Mouse (Mus musculus) left cerebral cortex, postnatal 10 days (tissue): Measurements from ENCODE around the gene Cyp1a2. TPM values are rescaled to one million over a fixed set of nuclear protein-coding genes. Genes with fewer than 3 reads are reported as not detected.

Source experiments
- DNase-seq, 2 experiments: peaks; one replicate each; pipeline ENCODE4 v3.0.0; 2021 to 2022; ENCODE audit warnings: low spot score in 2 of 2, mixed read lengths in 1 of 2; ENCODE audit errors: extremely low spot score in 1 of 2
- intact Hi-C: fragments of 180-260 bp; cut with DNase I; formaldehyde crosslinking; loops from one replicate; pipeline ENCODE4 v1.15.1; 2025
- total RNA-seq, 2 experiments: library from RNA; stranded (reverse); gene quantifications; 2 replicates each; pipeline ENCODE4 v1.2.3; 2021

Gene Cyp1a2
- total RNA-seq, 2 experiments from 2014 or later = not detected

DNA sequence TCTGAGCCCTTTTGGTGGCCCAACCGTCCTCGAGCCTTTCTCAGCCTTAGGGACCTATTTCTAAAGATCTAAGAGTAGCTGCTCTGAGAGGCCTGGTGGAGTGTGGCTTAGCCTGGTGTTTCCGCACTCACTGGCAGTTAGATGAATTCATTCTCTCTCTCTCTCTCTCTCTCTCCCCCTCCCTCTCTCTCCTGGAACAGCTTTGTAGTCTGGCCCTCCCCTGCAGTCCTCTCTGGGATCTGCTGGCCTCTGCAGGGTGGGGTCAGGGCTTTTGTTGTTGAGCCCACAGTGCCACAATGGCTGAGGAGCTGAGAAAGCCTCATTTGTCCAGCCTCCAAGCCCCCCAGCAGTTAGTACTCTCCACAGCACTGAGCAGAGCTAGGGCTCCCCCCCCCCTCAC is 30.6 kb downstream of the Cyp1a2 start:
- peak in 1 of 2 experiments; percentile 20 for DNase-seq
- intact Hi-C loops = loop anchor here (5.0 to 10.0 kb wide), 2 partner anchors 111 to 342 kb away; no protein-coding TSS in a partner anchor

DNA sequence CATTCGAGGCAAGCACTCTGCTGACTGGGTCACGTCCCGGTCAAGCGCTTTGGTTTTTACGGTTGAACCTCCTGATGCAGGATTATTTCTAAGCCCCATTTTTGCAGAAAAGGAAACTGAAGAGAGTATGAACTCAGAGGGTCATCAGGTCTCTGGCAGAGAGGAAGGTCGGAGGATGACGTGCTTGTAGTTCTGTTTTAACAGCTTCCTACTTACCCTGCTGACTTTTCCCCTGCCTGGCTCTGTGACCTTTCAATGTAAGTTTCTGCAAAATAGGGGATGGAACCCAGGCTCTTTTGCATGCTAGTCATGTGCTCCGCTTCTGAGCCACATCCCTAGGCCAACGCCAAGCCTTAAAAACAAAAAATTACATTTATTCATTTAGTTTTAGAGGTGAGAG is 31.2 kb downstream of the Cyp1a2 start:
- intact Hi-C loops = loop anchor here (5.0 to 10.0 kb wide), 2 partner anchors 110 to 342 kb away; no protein-coding TSS in a partner anchor
- no peak for DNase-seq

DNA sequence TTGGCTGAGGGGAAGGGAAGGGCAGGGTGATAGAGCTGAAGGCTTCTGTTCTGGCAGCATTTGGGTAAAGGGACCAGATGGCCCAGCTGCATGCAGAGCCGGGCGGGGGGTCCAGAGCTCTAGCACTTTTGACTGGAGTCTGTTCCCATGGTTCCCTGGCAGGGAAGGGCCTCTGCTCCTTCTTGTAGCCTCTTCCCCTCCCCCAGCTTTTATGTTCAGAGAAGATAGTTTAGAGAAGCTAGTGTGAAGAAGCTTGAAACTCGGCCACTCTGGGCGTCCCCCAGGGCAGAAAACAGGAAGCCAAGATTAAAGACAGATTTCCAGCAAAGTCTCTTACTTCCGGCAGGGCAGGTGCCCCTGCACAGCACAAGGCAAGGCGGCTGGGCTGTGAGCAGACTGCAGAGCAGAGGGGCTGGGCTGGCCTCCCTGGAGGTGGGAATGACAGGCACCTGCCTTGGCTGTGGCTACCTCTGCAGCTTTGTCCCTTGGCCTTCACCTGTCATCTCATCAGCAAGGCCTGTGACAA is 32.7 kb downstream of the Cyp1a2 start:
- intact Hi-C loops = loop anchor here (5.0 to 10.0 kb wide), 2 partner anchors 109 to 344 kb away; no protein-coding TSS in a partner anchor
- DNase-seq = peak in 1 of 2 experiments; percentile 78

DNA sequence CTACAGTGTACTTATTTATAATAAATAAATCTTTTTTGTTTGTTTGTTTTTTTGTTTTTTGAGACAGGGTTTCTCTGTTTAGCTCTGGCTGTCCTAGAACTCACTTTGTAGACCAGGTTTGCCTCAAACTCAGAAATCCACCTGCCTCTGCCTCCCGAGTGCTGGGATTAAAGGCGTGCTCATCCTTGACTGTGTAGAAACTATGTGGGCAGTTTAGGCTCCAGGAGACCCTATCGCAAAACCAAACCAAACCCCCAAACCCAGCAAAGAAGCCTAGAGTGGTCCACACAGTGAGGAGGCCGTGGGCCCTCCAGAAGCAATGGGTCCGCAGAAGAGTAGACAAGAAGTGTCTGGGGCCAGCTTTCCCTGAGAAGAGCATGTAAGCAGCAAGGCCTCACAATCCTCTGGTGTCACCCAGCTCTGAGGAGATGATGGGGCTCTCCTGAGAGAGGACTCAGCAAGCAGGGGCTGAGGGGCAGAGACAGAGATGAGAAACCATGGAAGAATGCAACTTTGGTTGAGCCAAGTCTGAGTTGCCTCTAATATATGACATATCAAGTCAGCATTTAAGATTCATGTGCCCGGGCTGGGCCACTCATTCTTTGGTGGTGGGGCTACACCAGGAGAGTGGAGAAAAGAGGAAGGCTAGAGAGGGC is 33.2 kb downstream of the Cyp1a2 start:
- no peak for DNase-seq
- intact Hi-C loops = loop anchor here (5.0 to 10.0 kb wide), 2 partner anchors 108 to 345 kb away; no protein-coding TSS in a partner anchor

DNA sequence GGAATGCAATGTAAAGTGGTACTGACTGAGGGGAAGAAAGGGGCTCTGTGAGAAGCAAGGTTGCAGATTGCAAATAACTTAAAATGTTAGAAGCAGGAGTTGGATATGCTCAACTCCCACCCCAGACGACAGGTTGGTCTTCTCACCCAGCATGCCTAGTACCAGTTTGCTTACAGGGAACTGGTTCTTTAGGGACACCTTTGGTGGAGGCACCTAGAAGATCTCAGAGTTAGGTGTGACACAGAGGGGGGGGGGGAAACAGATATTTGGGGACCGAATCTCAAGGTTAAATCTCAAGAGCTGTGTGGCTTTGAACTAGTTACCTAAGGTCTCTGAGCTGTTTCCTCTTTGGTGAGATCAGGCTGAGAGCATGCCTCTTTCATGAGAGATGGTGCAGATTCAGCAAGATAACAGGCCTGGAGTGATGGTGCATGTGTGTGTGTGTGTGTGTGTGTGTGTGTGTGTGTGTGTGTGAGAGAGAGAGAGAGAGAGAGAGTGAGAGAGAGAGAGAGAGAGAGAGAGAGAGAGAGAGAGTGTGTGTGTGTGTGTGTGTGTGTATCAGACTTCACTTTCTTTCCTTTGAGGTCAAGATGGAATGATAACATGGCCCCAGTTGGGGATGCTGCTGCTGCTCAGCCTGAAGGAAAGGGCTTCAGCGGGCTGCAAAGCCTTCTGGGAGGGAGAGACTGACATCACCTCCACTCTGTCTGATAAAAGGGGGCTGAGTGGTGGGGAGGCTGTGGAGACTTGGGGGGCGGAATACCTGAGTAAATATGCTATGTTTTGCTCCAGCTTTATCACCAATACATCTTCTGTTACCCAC is 36.0 kb downstream of the Cyp1a2 start:
- DNase-seq = no peak
- intact Hi-C loops = no loop called here

DNA sequence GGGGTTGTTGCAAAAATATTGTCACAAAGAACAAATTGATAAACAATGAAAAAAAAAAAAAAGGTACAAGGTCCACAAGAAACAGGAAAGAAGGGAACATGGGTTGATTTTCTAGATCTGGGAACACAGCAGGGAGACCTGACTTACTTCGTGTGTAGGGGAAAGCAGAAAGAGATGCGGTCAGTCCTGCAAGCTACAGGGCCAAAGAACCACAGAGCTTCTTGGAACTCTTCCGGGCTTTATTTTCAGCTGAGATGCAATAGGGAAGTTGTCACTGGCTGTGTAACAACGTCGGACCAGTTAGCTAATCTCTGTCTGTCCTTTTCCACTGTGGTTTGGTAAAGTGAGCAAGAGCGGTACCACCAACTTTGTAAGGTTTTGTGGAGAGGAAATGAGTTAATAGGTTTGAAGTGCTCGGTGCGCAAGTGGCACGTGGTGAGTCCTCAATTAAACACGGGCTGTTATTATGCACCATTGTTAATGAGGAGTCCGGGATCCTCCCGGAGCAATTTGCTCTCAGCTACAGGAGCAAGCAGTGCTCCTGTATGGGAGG is 36.9 kb downstream of the Cyp1a2 start:
- intact Hi-C loops = no loop called here

DNA sequence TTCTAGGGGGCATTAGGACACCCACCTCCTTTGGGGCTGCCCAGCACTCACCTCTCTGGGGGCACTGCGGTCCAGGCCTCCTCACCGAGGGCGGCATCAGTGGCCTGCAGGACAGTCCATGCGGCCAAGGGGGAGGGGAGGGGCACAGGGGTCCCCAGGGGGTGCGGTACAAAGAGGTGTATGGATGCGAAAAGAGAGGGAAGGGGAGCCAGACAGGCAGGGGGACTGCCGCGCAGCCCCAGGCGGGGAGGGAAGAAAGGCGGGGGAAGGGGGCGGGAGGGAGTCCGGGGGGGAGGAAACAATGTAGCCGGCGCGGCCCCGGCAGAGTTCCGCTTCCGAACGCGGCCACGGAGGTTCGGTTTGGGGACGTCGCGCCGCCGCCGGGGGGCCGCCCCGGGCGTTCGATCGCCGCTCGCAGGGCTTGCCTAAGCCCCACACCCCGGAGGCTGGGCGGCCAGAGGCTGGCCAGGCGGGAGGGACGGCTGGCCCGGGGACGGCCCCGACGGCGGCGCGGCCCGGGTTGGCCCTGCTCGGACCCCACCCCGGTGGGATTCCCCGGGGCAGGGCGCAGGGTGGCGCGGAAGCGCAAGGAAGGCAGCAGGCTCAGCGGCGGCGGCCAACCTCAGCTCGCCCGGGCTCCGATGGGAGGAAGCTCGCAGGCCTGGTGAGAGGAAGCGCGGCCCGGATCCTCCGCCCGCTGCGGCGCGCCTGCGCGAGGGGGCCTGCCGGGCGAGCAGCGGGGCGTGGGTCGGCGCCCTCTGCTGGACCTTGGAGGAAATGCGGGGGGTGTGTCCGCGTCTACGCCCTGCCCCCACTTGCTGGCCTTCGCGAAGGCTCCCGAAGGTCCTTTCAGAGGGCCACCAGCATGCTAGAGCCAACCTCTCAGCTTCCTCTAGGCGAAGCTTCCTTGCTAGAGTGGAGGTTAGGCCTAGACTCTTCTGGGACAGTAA is 38.3 kb downstream of the Cyp1a2 start:
- peak; percentile 89 to 93 for DNase-seq
- intact Hi-C loops = loop anchor here (5.0 kb wide), 1 partner anchor 58 kb away; the partner anchor contains the start of gene Ulk3

More for the DNA sequence above, 36.9 kb downstream of the Cyp1a2 start:
- no peak for DNase-seq

DNA sequence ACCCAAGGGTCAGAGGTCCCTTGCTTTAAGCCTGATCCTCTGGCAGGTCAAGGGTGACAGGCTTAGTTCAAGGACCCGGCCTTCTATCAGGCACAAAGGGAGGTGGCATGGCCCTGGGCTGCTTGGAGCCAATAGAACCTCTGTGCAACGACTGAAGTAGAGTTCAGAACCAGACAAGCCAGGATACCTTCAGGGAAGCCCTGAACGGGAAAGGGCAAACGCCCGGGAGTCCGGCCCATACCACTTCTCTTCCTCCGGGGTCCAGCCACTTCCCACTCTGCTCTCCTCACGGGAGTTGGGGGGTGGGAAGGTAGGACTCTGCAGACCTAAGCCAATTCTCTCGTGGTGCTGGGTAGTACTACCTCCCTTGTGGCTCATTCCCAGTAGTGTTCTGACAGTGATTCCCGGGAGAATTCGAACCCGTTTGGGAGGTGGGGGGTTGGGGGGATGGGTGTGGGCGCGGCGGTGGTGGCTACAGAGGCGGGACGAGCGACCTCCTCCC is 39.0 kb downstream of the Cyp1a2 start:
- no peak for DNase-seq
- intact Hi-C loops = loop anchor here (5.0 kb wide), 1 partner anchor 57 kb away; the partner anchor contains the start of gene Ulk3

DNA sequence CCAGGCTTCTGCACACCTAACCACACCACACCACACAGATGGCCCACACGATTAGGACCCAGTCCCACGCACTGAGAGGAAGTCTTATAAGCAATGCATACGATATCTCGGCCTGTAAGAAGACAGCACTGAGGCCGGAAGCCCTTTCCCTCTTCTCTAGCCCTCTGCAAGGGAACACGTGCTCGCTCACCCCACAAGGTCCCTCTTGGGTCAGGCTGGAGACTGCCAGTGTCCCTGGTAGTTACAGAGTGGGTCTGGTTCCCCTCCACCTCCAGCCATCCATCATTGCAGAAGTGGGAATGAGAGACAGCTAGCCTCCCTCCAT is 39.7 kb downstream of the Cyp1a2 start:
- intact Hi-C loops = loop anchor here (5.0 kb wide), 1 partner anchor 57 kb away; the partner anchor contains the start of gene Ulk3
- peak in 1 of 2 experiments; percentile 29 for DNase-seq

DNA sequence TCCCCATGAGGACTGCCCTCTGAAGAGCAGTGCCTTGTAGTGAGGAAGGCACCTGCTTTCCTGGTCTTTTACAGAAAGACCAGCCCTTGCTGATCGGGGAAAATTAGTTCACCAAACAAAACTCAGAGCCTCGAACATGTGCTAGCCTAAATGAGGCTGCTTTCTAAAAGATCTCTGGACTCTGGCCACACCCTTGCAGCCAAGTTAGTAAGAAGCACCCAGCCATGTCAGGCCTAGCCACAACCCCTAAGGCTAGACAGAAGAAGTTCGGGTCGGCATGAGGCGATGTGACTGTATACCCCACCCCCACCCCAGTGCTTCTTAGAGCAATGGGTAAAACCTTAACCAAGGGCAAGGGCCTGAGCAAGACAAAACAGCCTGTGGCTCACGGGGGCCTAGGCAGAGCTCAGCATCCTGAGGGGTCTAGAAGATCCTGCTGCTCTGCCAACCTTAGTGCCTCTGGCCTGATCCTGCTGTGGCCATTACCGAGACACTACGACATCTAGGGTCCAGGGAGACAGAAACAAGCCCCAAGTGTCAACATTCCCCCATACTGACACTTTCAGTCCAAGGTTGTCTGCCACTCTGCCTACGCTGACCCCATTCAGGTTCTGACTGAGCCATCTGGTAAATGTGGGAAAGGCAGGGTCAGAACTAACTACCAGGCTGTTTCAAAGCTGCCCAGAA is 40.2 kb downstream of the Cyp1a2 start:
- intact Hi-C loops = loop anchor here (5.0 kb wide), 1 partner anchor 56 kb away; the partner anchor contains the start of gene Ulk3
- no peak for DNase-seq

DNA sequence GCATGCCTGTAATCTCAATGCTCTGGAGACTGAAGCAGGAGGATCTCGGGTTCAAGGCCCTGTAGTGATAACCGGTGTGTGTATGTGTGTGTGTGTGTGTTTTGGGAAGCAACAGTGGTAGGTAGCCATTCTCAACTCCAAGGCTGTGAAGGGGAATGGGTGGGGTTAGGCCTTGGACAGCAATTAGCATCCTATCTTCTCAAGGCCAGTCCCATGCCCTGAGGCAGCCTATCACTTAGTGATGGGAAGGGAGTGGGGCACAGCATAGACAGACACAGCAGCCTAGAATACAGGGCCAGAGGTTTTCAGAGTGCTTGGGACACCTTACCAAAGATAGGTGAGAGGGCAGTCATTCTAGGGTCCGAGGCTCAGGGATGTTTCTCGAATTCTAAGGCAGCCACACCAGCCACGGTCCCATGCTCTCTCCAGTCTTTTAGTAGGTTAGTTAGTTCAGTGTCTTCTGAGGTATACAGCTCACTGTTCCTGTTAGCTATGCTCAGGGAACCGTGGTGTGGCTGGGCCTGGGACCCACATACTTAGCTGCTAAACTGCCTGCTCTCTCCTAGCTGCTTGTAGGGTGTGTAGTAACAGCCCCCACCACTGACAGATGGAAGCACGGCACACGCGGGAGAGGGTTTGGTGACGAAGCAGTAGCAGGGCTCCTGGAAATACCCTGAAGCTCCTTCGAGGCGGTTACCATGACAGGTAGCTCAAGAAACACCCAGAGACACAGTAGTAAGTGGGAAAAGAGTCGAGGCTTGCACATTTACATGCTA is 41.5 kb downstream of the Cyp1a2 start:
- intact Hi-C loops = loop anchor here (5.0 kb wide), 1 partner anchor 55 kb away; the partner anchor contains the start of gene Ulk3
- DNase-seq = peak in 1 of 2 experiments; percentile 26

DNA sequence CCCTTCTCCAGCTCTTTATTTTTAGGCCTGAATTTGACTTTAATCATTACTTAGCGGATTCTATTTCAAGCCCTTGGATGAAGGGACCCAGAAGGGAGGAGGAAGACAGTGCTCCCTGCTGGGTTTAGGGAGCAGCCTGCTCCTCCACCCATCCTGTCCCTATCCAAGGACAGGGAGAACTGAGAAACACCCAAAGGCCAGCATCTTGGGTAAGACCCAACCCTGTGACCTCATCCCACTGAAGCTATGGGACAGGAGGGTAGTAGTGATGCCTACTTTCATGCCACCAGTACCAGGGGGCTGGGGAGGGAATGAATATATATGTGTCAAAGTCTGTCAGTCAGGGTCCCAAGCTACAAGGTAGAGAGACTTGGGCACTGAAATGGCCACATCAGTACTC is 42.5 kb downstream of the Cyp1a2 start:
- intact Hi-C loops = loop anchor here (5.0 kb wide), 1 partner anchor 54 kb away; the partner anchor contains the start of gene Ulk3
- DNase-seq = peak in 1 of 2 experiments; percentile 18

DNA sequence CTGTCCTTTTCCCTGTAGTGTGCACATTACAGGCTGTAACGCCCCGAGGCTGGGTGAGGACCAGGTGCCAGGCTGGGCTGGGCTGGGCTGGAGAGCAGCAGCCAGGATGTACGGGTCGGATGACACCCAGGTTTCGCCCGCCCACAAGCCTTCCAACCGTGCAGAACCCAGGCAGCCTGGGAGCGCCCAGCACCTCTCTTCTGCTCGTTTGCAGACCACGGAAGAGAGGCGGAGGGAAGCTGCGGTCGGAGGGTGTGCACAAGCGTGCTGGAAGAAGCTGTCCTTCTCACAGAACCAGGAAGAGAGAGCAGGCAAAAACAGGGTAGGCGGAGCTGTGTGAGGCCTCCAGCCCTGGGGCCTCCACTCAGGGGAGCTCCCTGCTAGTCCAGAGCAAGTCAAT is 43.1 kb downstream of the Cyp1a2 start:
- DNase-seq = peak in 1 of 2 experiments; percentile 74
- intact Hi-C loops = loop anchor here (5.0 kb wide), 1 partner anchor 53 kb away; the partner anchor contains the start of gene Ulk3

DNA sequence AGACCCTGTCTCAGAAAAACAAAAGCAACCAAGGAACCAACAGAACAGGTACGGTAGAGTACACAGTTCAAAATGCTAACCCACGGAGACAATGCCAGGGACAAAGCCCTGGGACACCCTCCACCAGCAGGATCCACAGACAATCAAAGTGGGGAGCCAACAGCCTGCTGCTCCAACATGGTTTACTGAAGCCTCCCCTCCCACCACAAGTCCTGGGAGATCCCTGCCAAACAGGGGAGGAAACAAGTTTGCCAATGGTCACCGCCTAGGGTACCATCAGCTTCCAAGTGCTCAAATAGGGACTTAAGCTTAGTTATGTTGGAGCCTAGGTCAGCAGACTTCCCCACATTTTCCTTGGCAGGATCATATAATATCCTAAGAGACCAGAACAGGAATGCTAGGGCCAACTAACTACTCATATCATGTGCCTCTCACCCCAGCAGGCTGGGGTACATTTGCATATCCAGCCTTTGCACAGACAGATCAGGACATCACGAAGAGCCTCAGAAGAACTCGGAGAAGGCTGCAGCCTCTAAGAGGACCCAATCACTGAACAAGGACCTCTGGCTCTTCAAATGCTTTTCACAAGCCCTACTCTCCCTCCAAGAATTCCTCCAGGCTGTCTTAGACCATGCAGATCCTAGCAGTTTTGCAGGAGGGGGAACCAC is 43.7 kb downstream of the Cyp1a2 start:
- DNase-seq = no peak
- intact Hi-C loops = loop anchor here (5.0 kb wide), 1 partner anchor 52 kb away; the partner anchor contains the start of gene Ulk3

DNA sequence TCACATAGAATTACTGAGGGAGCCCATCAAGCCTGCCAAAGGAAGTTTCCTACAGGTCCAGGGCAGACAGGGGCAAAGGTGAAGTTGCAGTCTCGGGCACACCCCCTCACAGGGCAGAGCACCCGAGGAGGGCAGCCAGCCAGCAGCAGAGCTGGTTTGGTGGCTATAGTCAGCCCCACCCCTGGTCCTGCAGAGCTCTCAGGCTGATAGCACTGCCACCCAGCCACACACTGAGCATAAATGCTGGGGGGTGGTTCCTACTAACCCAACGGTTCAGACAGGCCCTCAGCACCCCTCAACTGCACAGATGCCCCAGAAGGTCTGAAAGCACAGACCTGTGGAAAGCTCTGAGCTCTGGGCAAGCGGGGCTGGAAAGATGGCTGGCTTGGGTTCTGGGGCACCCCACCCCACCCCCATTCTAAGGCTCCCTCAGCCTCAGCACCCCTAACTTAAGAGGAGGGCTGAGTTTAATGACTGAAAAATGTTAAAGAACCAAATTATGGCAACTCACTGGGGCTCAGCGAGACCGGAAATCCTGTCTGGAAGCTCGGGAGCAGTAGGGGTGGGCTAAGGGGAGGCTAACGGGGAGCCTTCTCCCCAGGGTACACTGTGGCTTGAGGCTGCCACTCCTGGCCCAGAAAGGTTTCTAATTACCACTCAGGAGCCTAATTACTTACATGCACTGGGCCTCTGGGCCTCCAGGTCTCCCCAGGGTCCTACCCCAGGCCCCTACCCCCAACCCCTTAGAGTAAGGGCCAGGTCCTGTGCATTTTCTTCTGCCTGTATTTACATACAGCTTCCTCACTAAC is 44.6 kb downstream of the Cyp1a2 start:
- intact Hi-C loops = no loop called here
- DNase-seq = peak in 1 of 2 experiments; percentile 53
